Mouse (Mus musculus): ENCODE results near the gene Vmn2r6.
"Not testable (repeated sequence)": the region's sequence is repeated elsewhere in the genome, so short reads cannot be mapped to it uniquely, and the experiment has no call there.

Gene Vmn2r6

GRCm38 (mm10) chr3:64565730-64566129 lies at the start of gene Vmn2r6:
Gene Vmn2r6, minus strand, starts transcription at chr3:64565830.
- DNase-seq (ENCODE audit: low read depth, low spot score): not testable (repeated sequence)

GRCm38 (mm10) chr3:64587618-64588017 lies 22.0 kb upstream of the Vmn2r6 start:
- DNase-seq (ENCODE audit: low read depth, low spot score): peak; percentile 0

DNA sequence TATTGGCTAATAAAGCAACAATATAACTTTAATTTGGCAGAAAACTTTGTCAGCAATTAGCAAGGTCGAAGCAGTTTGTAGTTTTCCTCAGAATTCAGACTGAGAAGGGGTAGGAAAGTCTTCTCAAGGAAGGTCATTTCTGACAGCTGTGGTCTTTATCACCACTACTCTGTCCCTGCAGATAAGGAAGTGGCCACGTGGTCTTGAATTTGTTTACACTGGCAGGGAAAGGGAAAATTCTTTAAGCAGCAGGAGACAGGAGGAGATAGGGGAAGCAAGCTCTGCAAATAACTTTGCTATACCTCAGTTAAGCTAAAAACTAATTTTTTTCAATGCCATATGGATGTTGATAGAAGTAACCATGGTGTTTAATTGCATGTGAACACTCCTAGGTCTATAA lies 3.2 kb upstream of the Vmn2r6 start:
- not testable (repeated sequence) for DNase-seq (ENCODE audit: low read depth, low spot score)

- DNase-seq (ENCODE audit: low read depth, low spot score): not testable (repeated sequence)
Observed at GRCm38 (mm10) chr3:64523585-64523984, 42.0 kb downstream of the Vmn2r6 start.

- not testable (repeated sequence) for DNase-seq (ENCODE audit: low read depth, low spot score)
Observed at GRCm38 (mm10) chr3:64509742-64510141, 55.9 kb downstream of the Vmn2r6 start, which contains the start of gene Vmn2r5. Gene Vmn2r5, minus strand, starts transcription at chr3:64509842.
